Mouse (Mus musculus): ENCODE measurements at regions not wholly inside any gene's neighbourhood (a gene's known extent, or its start where the extent isn't known, plus 50 kb on each side); places are given as distances from the start of the nearest gene placed in this dataset.

DNA sequence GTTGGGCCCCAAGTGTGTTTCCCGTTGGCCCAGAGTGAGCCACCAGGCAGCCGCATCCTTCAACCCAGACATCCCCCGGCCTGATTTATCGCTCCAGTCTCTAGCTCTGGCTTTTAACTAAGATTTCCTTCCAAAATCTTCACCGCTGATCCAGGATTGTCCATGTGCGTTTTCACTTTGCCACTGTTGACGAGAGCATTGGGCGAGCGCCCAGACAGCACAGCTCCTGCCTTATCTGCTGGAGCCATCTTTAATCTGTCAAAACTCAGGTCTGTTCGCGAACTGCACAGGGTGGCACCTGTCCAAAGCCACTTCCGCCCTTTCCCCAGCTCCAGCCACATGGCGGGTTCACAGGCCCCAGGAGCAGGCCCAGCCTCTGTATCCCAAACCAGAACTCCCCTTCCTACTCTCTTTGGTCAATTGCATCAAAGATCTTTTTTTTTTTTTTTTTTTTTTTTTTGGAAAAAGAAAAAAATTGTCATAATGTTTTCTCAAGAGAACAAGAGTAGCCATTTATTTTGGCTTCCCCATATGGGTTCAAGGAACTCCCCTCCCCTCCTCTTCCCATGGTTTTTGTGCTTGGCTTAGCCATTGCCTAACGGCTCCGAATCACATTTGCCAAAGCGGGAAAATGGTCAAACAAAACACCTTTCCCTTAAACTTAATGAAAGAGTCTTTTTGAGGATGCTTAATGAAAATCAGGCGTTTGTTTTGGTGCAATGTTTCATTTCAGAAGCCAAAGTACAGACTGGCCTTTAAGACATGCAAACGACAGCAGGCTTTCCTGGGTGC is 98.2 kb downstream of the Cyp26a1 start:
- H3K9me3 ChIP-seq, result no peaks in the 10 kb centered on the region
- H3K9ac ChIP-seq, result no peak overlapping the region
- no peak overlapping the region for H3K4me2 ChIP-seq
- H3K4me3 ChIP-seq (replicated peaks), result no peak overlapping the region
- no peak for ATAC-seq (ENCODE audit: low FRiP score)
- no peak overlapping the region for H3K27ac ChIP-seq
- no peaks in the 10 kb centered on the region for H3K36me3 ChIP-seq (replicated peaks)
- 90% methylated on average over 18 of the region's 18 CpGs for WGBS
- H3K4me1 ChIP-seq, result peaks cover 4% of the 10 kb centered on the region; the same call in 1 of the 2 replicates
- peaks cover 15% of the 10 kb centered on the region; the same call in 1 of the 2 replicates for H3K27me3 ChIP-seq

DNA sequence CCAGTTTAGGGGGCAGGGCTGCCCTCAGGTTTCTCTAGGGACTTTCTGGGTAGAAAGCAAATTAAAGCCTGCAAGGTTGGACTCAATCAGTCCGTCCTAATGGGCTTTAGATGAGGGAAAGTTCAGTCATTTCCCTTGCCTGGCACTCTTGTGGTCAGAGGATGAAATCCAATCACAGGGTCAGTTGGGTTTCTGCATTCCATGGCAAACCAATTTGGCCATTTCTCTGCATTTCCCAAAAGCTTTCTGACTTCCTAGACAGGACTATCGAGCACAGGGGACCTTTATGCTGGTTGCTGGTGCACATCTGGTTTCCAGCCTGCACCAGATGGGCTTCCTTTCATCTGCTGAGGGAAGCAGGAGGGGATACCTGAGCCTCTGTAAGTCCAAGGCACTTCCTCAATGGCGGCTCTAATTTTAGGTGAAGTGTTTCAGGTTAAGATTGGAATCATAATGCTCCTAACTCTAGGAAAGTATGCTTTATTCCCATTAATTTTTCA is 102.6 kb downstream of the Cyp26a1 start:
- no peak for ATAC-seq (ENCODE audit: low FRiP score)
- WGBS, result 83% methylated on average over 3 of the region's 3 CpGs
- Histone ChIP-seq H3K4me3 (replicated peaks) (no peak overlapping the region), H3K27ac (no peak overlapping the region), H3K9me3 (no peaks in the 10 kb centered on the region), H3K27me3 (no peaks in the 10 kb centered on the region), H3K4me2 (no peak overlapping the region), H3K36me3 (replicated peaks) (no peaks in the 10 kb centered on the region), H3K9ac (no peak overlapping the region), H3K4me1 (no peaks in the 10 kb centered on the region)

GRCm38 (mm10) chr19:37809666-37810065 is 112.1 kb downstream of the Cyp26a1 start:
- Histone ChIP-seq H3K9ac (no peak overlapping the region), H3K9me3 (no peaks in the 10 kb centered on the region), H3K27ac (no peak overlapping the region), H3K36me3 (replicated peaks) (no peaks in the 10 kb centered on the region), H3K4me2 (no peak overlapping the region), H3K27me3 (0 out of 2 replicates have a peak, but pooled peaks cover 3% of the 10 kb centered on the region), H3K4me1 (peaks cover 8% of the 10 kb centered on the region), H3K4me3 (replicated peaks) (no peak overlapping the region)
- ATAC-seq (ENCODE audit: low FRiP score), result no peak
- 90% methylated on average over 11 of the region's 11 CpGs for WGBS

- Histone ChIP-seq H3K27me3 (0 out of 2 replicates have a peak, but pooled peaks cover 3% of the 10 kb centered on the region), H3K9me3 (no peaks in the 10 kb centered on the region), H3K4me3 (replicated peaks) (no peak overlapping the region), H3K27ac (no peak overlapping the region), H3K4me1 (peaks cover 8% of the 10 kb centered on the region), H3K9ac (no peak overlapping the region), H3K4me2 (no peak overlapping the region; the same call in 1 of the 2 replicates), H3K36me3 (replicated peaks) (no peaks in the 10 kb centered on the region)
- no peak for ATAC-seq (ENCODE audit: low FRiP score)
- 23% methylated on average over 19 of the region's 19 CpGs for WGBS
Measured at GRCm38 (mm10) chr19:37814089-37815073, 116.8 kb downstream of the Cyp26a1 start.

GRCm38 (mm10) chr19:37815627-37816026 is 118.0 kb downstream of the Cyp26a1 start:
- Histone ChIP-seq H3K4me3 (replicated peaks) (no peak overlapping the region), H3K4me2 (no peak overlapping the region), H3K36me3 (replicated peaks) (no peaks in the 10 kb centered on the region), H3K27ac (no peak overlapping the region), H3K27me3 (0 out of 2 replicates have a peak, but pooled peaks cover 3% of the 10 kb centered on the region), H3K9ac (no peak overlapping the region), H3K4me1 (peaks cover 8% of the 10 kb centered on the region), H3K9me3 (no peaks in the 10 kb centered on the region)
- ATAC-seq (ENCODE audit: low FRiP score), result no peak
- 78% methylated on average over 2 of the region's 2 CpGs for WGBS

DNA sequence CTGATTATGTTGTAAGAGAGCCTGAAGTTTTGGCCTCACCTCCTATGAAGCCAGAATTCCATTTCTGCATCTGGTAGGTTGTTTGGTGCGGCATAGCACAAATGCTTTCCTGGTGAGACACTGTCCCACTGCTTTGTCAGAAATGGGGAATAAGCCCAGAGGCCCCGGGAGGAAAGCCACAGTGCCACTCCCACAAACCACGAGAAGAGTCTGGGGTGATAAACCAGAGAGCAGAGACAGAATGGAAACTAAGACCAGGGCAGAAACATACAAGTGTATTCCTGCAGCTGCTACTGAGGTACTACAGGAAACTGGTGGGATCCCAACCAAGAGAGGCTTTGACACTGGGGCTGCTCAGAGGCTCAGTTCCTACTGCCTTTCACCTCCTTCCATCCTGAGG is 123.6 kb downstream of the Cyp26a1 start:
- Histone ChIP-seq H3K27ac (no peak overlapping the region), H3K4me3 (replicated peaks) (no peak overlapping the region), H3K9me3 (no peaks in the 10 kb centered on the region), H3K36me3 (replicated peaks) (no peaks in the 10 kb centered on the region), H3K4me1 (no peaks in the 10 kb centered on the region), H3K9ac (no peak overlapping the region), H3K4me2 (no peak overlapping the region), H3K27me3 (no peaks in the 10 kb centered on the region)
- ATAC-seq (ENCODE audit: low FRiP score), result no peak
- 74% methylated on average over 3 of the region's 3 CpGs for WGBS

- no peaks in the 10 kb centered on the region for H3K9me3 ChIP-seq
- WGBS, result 87% methylated on average over 3 of the region's 3 CpGs
- H3K36me3 ChIP-seq (replicated peaks), result no peaks in the 10 kb centered on the region
- no peaks in the 10 kb centered on the region for H3K4me1 ChIP-seq
- no peak overlapping the region for H3K4me2 ChIP-seq
- H3K27me3 ChIP-seq, result no peaks in the 10 kb centered on the region
- no peak overlapping the region for H3K27ac ChIP-seq
- no peak overlapping the region for H3K4me3 ChIP-seq (replicated peaks)
- H3K9ac ChIP-seq, result no peak overlapping the region
- no peak for ATAC-seq (ENCODE audit: low FRiP score)
Measured at GRCm38 (mm10) chr19:37821671-37822190, 124.1 kb downstream of the Cyp26a1 start.

GRCm38 (mm10) chr19:37824155-37824554 is 126.6 kb downstream of the Cyp26a1 start:
- H3K4me2 ChIP-seq, result no peak overlapping the region
- no peaks in the 10 kb centered on the region for H3K27me3 ChIP-seq
- H3K4me3 ChIP-seq (replicated peaks), result no peak overlapping the region
- 86% methylated on average over 5 of the region's 5 CpGs for WGBS
- H3K9ac ChIP-seq, result no peak overlapping the region
- no peak overlapping the region for H3K27ac ChIP-seq
- no peaks in the 10 kb centered on the region for H3K9me3 ChIP-seq
- no peak for ATAC-seq (ENCODE audit: low FRiP score)
- H3K4me1 ChIP-seq, result no peaks in the 10 kb centered on the region
- H3K36me3 ChIP-seq (replicated peaks), result no peaks in the 10 kb centered on the region

DNA sequence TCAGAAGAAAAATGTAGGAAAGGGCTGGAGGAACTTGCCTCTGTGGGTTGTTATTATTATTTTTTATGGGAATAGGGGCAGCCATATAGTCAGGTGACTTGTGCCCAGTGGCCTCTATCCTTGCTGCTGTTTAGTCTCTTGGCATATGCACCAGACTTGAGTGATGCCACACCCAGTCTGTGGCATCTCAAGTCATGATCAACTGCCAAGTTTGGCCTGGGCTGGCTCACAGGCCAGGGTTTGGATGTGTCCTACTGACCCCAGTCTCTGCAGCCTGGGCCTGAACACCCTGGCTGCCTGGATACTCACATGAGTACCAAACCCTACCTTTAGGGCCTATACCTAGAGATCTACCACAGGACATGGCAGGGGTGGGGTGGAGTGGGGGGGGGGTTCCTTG is 133.8 kb downstream of the Cyp26a1 start:
- no peak overlapping the region for H3K9ac ChIP-seq
- H3K27ac ChIP-seq, result no peak overlapping the region
- no peak overlapping the region for H3K4me3 ChIP-seq (replicated peaks)
- no peaks in the 10 kb centered on the region for H3K27me3 ChIP-seq
- no peaks in the 10 kb centered on the region for H3K4me1 ChIP-seq
- ATAC-seq (ENCODE audit: low FRiP score), result no peak
- H3K36me3 ChIP-seq (replicated peaks), result no peaks in the 10 kb centered on the region
- no peaks in the 10 kb centered on the region for H3K9me3 ChIP-seq
- no peak overlapping the region for H3K4me2 ChIP-seq

- ATAC-seq (ENCODE audit: low FRiP score), result no peak
- Histone ChIP-seq H3K9ac (no peak overlapping the region), H3K9me3 (no peaks in the 10 kb centered on the region), H3K36me3 (replicated peaks) (no peaks in the 10 kb centered on the region), H3K27ac (no peak overlapping the region), H3K4me3 (replicated peaks) (no peak overlapping the region), H3K27me3 (no peaks in the 10 kb centered on the region), H3K4me2 (no peak overlapping the region), H3K4me1 (no peaks in the 10 kb centered on the region)
- 52% methylated on average over 5 of the region's 5 CpGs for WGBS
Measured at GRCm38 (mm10) chr19:37836900-37837299, 139.3 kb downstream of the Cyp26a1 start.
